Mouse (Mus musculus): Measurements from ENCODE around the gene B230104I21Rik. TPM values are rescaled to one million over a fixed set of nuclear protein-coding genes. Genes with fewer than 3 reads are reported as not detected.

Gene B230104I21Rik
- total and polyA plus RNA-seq, 2 experiments from 2014 or later, result not detected

GRCm38 (mm10) chr4:154309131-154309530, 26.8 kb upstream of the B230104I21Rik start:
- Histone ChIP-seq H3K4me1 (ENCODE audit: insufficient read depth, low read length) (no peaks in the 10 kb centered on the region), H3K9ac (replicated peaks; ENCODE audit: low read length) (no peak overlapping the region), H3K4me2 (ENCODE audit: low read depth, low read length) (no peak overlapping the region), H3K9me3 (ENCODE audit: low read length) (peaks cover 3% of the 10 kb centered on the region; the same call in 1 of the 2 replicates), H3K27ac (no peak overlapping the region), H3K36me3 (ENCODE audit: insufficient read depth, low read length) (no peaks in the 10 kb centered on the region), H3K27me3 (ENCODE audit: insufficient read depth, low read length) (no peaks in the 10 kb centered on the region), H3K4me3 (ENCODE audit: low read length) (no peak overlapping the region)
- no peak for TF ChIP-seq CTCF (IDR thresholded peaks at IDR 0.05; ENCODE audit: low read depth)
- WGBS, result 88% methylated on average over 2 of the region's 2 CpGs
- DNase-seq (ENCODE audit: low spot score) (no peak), ATAC-seq (no peak)

DNA sequence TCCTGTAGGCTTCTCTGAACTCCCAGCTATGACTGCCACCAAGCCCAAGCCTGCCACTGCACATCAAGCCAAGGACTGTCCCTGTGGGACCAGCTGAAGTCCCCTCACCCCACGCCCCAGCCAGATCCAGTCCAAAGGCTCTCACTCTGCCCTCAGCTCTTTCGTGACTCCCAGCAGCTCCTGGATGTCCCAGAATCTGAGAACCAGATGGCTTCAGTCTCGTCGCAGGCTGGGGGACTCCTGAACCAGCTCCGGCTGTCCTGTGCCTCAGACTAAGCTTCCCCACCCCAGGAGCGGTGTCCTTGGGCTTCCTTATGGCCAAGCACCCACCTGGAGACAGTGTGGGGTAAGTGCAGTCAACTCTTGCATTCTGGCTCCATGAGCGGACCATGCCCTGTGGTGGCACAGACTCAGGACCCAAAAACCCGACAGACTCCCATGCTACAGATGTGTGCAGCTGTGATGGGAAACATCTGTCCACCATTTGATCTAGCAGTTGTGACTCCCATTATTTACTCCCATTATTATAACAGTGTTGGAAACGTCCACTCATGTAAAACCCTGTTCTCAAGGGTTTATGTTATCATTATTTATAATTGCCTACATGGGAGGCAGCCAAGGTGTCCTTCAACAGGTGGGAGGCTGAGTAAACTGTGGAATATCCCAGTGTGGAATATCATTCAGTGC, 25.2 kb upstream of the B230104I21Rik start:
- Histone ChIP-seq H3K4me3 (ENCODE audit: low read length) (no peak overlapping the region), H3K9me3 (ENCODE audit: low read length) (peaks cover 3% of the 10 kb centered on the region; the same call in 1 of the 2 replicates), H3K4me1 (ENCODE audit: insufficient read depth, low read length) (no peaks in the 10 kb centered on the region), H3K27ac (no peak overlapping the region), H3K27me3 (ENCODE audit: insufficient read depth, low read length) (no peaks in the 10 kb centered on the region), H3K36me3 (ENCODE audit: insufficient read depth, low read length) (no peaks in the 10 kb centered on the region), H3K4me2 (ENCODE audit: low read depth, low read length) (no peak overlapping the region), H3K9ac (replicated peaks; ENCODE audit: low read length) (no peak overlapping the region)
- no peak for DNase-seq (ENCODE audit: low spot score)
- no peak for ATAC-seq
- TF ChIP-seq CTCF (IDR thresholded peaks at IDR 0.05; ENCODE audit: low read depth), result no peak
- WGBS, result 81% methylated on average over 9 of the region's 9 CpGs

- WGBS, result 89% methylated on average over 2 of the region's 2 CpGs
- Histone ChIP-seq H3K36me3 (ENCODE audit: insufficient read depth, low read length) (no peaks in the 10 kb centered on the region), H3K4me1 (ENCODE audit: insufficient read depth, low read length) (no peaks in the 10 kb centered on the region), H3K9ac (replicated peaks; ENCODE audit: low read length) (no peak overlapping the region), H3K9me3 (ENCODE audit: low read length) (peaks cover 3% of the 10 kb centered on the region; the same call in 1 of the 2 replicates), H3K27ac (peak overlapping the region; percentile 61; the same call in 1 of the 2 replicates), H3K4me2 (ENCODE audit: low read depth, low read length) (no peak overlapping the region), H3K4me3 (ENCODE audit: low read length) (no peak overlapping the region), H3K27me3 (ENCODE audit: insufficient read depth, low read length) (no peaks in the 10 kb centered on the region)
- DNase-seq (ENCODE audit: low spot score), result no peak
- peak; percentile 46; the same call in 1 of the 2 replicates for ATAC-seq
- no peak for TF ChIP-seq CTCF (IDR thresholded peaks at IDR 0.05; ENCODE audit: low read depth)
Observed at GRCm38 (mm10) chr4:154312143-154312812, 23.6 kb upstream of the B230104I21Rik start.

- H3K4me1 ChIP-seq (ENCODE audit: insufficient read depth, low read length), result no peaks in the 10 kb centered on the region
- no peak overlapping the region for H3K4me2 ChIP-seq (ENCODE audit: low read depth, low read length)
- peak overlapping the region; percentile 61; the same call in 1 of the 2 replicates for H3K27ac ChIP-seq
- no peak overlapping the region for H3K9ac ChIP-seq (replicated peaks; ENCODE audit: low read length)
- DNase-seq (ENCODE audit: low spot score), result peak; percentile 59
- H3K9me3 ChIP-seq (ENCODE audit: low read length), result no peaks in the 10 kb centered on the region
- H3K4me3 ChIP-seq (ENCODE audit: low read length), result no peak overlapping the region
- ATAC-seq, result peak; percentile 87
- WGBS, result 36% methylated on average over 4 of the region's 4 CpGs
- H3K36me3 ChIP-seq (ENCODE audit: insufficient read depth, low read length), result no peaks in the 10 kb centered on the region
- H3K27me3 ChIP-seq (ENCODE audit: insufficient read depth, low read length), result no peaks in the 10 kb centered on the region
- no peak for TF ChIP-seq CTCF (IDR thresholded peaks at IDR 0.05; ENCODE audit: low read depth)
Observed at GRCm38 (mm10) chr4:154312935-154313621, 22.8 kb upstream of the B230104I21Rik start.

DNA sequence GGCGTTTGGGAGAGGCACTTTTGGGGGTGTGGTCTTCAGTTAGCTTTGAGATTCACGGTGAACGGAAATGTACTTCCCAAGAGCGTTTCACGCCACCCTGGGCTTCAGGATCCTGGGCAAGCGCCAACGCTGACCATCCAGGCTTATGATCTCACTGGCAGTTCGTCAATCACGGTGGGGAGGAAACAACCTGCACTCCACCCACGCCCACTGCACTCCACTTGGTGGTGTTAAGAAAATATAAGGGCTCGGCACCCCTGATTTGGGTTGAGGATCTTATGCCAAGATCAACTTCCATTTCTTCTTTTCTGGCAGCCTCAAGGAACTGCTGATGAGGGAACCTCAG, 22.3 kb upstream of the B230104I21Rik start:
- no peaks in the 10 kb centered on the region for H3K9me3 ChIP-seq (ENCODE audit: low read length)
- DNase-seq (ENCODE audit: low spot score) (peak; percentile 35), ATAC-seq (no peak)
- H3K27me3 ChIP-seq (ENCODE audit: insufficient read depth, low read length), result no peaks in the 10 kb centered on the region
- 59% methylated on average over 11 of the region's 11 CpGs for WGBS
- H3K36me3 ChIP-seq (ENCODE audit: insufficient read depth, low read length), result no peaks in the 10 kb centered on the region
- H3K27ac ChIP-seq, result peak overlapping the region; percentile 61; the same call in 1 of the 2 replicates
- no peaks in the 10 kb centered on the region for H3K4me1 ChIP-seq (ENCODE audit: insufficient read depth, low read length)
- H3K9ac ChIP-seq (replicated peaks; ENCODE audit: low read length), result no peak overlapping the region
- H3K4me2 ChIP-seq (ENCODE audit: low read depth, low read length), result no peak overlapping the region
- TF ChIP-seq CTCF (IDR thresholded peaks at IDR 0.05; ENCODE audit: low read depth), result no peak
- H3K4me3 ChIP-seq (ENCODE audit: low read length), result no peak overlapping the region

DNA sequence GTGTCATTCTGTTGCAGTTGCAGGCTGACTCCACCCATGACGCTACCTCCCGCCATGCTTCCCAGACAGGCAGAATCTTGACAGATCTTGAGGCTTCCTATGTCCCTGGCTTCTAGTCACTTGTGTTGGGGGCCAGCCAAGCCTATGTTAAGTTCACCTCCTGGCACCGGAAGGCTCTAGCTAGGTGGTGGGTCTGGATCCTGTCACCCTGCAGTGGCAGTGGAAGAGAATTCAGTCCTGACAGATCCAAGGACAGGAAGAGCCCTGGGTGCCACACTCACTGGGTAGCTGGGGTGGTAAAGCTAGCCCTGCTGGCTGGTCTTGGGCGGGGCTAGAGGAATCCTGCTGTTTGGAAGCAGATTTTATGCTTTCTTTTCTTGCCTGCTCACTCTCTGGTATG, 10.5 kb upstream of the B230104I21Rik start:
- Histone ChIP-seq H3K4me3 (ENCODE audit: low read length) (no peak overlapping the region), H3K36me3 (ENCODE audit: insufficient read depth, low read length) (no peaks in the 10 kb centered on the region), H3K9me3 (ENCODE audit: low read length) (no peaks in the 10 kb centered on the region), H3K27me3 (ENCODE audit: insufficient read depth, low read length) (0 out of 2 replicates have a peak, but pooled peaks cover 3% of the 10 kb centered on the region), H3K27ac (no peak overlapping the region), H3K4me2 (ENCODE audit: low read depth, low read length) (no peak overlapping the region), H3K4me1 (ENCODE audit: insufficient read depth, low read length) (no peaks in the 10 kb centered on the region), H3K9ac (replicated peaks; ENCODE audit: low read length) (no peak overlapping the region)
- ATAC-seq, result no peak
- WGBS, result 62% methylated on average over 4 of the region's 4 CpGs
- no peak for TF ChIP-seq CTCF (IDR thresholded peaks at IDR 0.05; ENCODE audit: low read depth)
- DNase-seq (ENCODE audit: low spot score), result no peak
